ENCODE assay signal across 8 mouse cellular contexts in genomic region chr5:45858368-45858767, GRCm38 (mm10). TPM values are rescaled to one million over a fixed set of nuclear protein-coding genes. Genes with fewer than 3 reads are reported as not detected.
DNase-seq lines count a peak whose midpoint lies in the region; ATAC-seq and TF ChIP-seq lines count a peak whose summit lies in the region.

No protein-coding gene starts in this region.

- H3K9ac ChIP-seq in heart, embryonic 12.5 days: no peak overlapping the region
- H3K9ac ChIP-seq in ES-Bruce4 (ENCODE audit: low read depth, poor library complexity, severe bottlenecking): peak overlapping the region; percentile 89
- no peak overlapping the region for H3K9ac ChIP-seq in hindbrain, embryonic 11.5 days (ENCODE audit: low read depth, low read length)
- no peak overlapping the region; the same call in 1 of the 2 replicates for H3K9ac ChIP-seq in liver, postnatal 0 days (replicated peaks)

- peak overlapping the region; percentile 98 for H3K4me3 ChIP-seq in heart, embryonic 12.5 days
- H3K4me3 ChIP-seq in ES-Bruce4 (ENCODE audit: low read depth, low read length): no peak overlapping the region
- H3K4me3 ChIP-seq in hindbrain, embryonic 11.5 days (ENCODE audit: low read depth, low read length): no peak overlapping the region
- peak overlapping the region; percentile 81 for H3K4me3 ChIP-seq in liver, postnatal 0 days (ENCODE audit: low read depth, low read length)

- no peaks in the 10 kb centered on the region for H3K27me3 ChIP-seq in heart, embryonic 12.5 days (replicated peaks)
- no peaks in the 10 kb centered on the region; the same call in 1 of the 2 replicates for H3K27me3 ChIP-seq in ES-Bruce4 (ENCODE audit: control insufficient read depth, insufficient read depth, low read length, poor library complexity, severe bottlenecking)
- H3K27me3 ChIP-seq in hindbrain, embryonic 11.5 days (ENCODE audit: control insufficient read depth, insufficient read depth, low read length): no peaks in the 10 kb centered on the region
- no peaks in the 10 kb centered on the region for H3K27me3 ChIP-seq in liver, postnatal 0 days (ENCODE audit: insufficient read depth, low read length)

- ATAC-seq in heart, embryonic 12.5 days (ENCODE audit: insufficient number of reproducible peaks, low FRiP score): no peak
- ATAC-seq in hindbrain, embryonic 11.5 days (ENCODE audit: low FRiP score): no peak
- no peak for ATAC-seq in liver, postnatal 0 days
- no peak for ATAC-seq in megakaryocyte progenitor cell, adult 5-6 weeks (replicated peaks; ENCODE audit: poor library complexity)
- no peak for ATAC-seq in erythroid progenitor cell, adult 5-6 weeks (replicated peaks; ENCODE audit: low FRiP score, poor library complexity, severe bottlenecking)

- no peak for TF ChIP-seq EP300 in ES-Bruce4 (IDR thresholded peaks at IDR 0.05; ENCODE audit: insufficient read depth, low read depth, low read length)
- no peak for TF ChIP-seq EP300 in liver, postnatal 0 days (IDR thresholded peaks at IDR 0.05; ENCODE audit: low read depth)

- peak overlapping the region; percentile 92 for H3K4me2 ChIP-seq in heart, embryonic 12.5 days
- H3K4me2 ChIP-seq in hindbrain, embryonic 11.5 days (replicated peaks; ENCODE audit: low read depth, low read length): peak overlapping the region; percentile 52; the same call in 1 of the 2 replicates
- peak overlapping the region; percentile 90 for H3K4me2 ChIP-seq in liver, postnatal 0 days (ENCODE audit: low read depth, low read length)

- H3K4me1 ChIP-seq in heart, embryonic 12.5 days (replicated peaks): 0 out of 2 replicates have a peak, but pooled peaks cover 5% of the 10 kb centered on the region
- no peaks in the 10 kb centered on the region for H3K4me1 ChIP-seq in ES-Bruce4 (ENCODE audit: control insufficient read depth, insufficient read depth, low read length)
- peaks cover 3% of the 10 kb centered on the region; the same call in 1 of the 2 replicates for H3K4me1 ChIP-seq in hindbrain, embryonic 11.5 days (replicated peaks; ENCODE audit: control insufficient read depth, insufficient read depth, low read length)
- peaks cover 7% of the 10 kb centered on the region for H3K4me1 ChIP-seq in liver, postnatal 0 days (ENCODE audit: insufficient read depth)

- no peak for TF ChIP-seq CTCF in ES-Bruce4 (IDR thresholded peaks at IDR 0.05; ENCODE audit: low read depth, low read length)
- TF ChIP-seq CTCF in liver, postnatal 0 days (IDR thresholded peaks at IDR 0.05; ENCODE audit: low read depth): no peak

- H3K36me3 ChIP-seq in heart, embryonic 12.5 days: no peaks in the 10 kb centered on the region
- H3K36me3 ChIP-seq in ES-Bruce4 (ENCODE audit: control insufficient read depth, insufficient read depth, low read length, poor library complexity, severe bottlenecking): no peaks in the 10 kb centered on the region
- no peaks in the 10 kb centered on the region for H3K36me3 ChIP-seq in hindbrain, embryonic 11.5 days (ENCODE audit: control insufficient read depth, insufficient read depth, low read length)
- no peaks in the 10 kb centered on the region for H3K36me3 ChIP-seq in liver, postnatal 0 days (replicated peaks; ENCODE audit: insufficient read depth, low read length)

- TF ChIP-seq POLR2A in ES-Bruce4 (IDR thresholded peaks at IDR 0.05; ENCODE audit: insufficient read depth, low read length): no peak

- no peaks in the 10 kb centered on the region for H3K9me3 ChIP-seq in heart, embryonic 12.5 days (replicated peaks)
- no peaks in the 10 kb centered on the region for H3K9me3 ChIP-seq in ES-Bruce4 (replicated peaks; ENCODE audit: control insufficient read depth, insufficient read depth, low read length, poor library complexity, severe bottlenecking)
- no peaks in the 10 kb centered on the region for H3K9me3 ChIP-seq in hindbrain, embryonic 11.5 days (ENCODE audit: control insufficient read depth, low read length)
- H3K9me3 ChIP-seq in liver, postnatal 0 days (ENCODE audit: low read length): no peaks in the 10 kb centered on the region

- 79% methylated on average over 2 of the region's 2 CpGs for WGBS in heart, embryonic 12.5 days
- 69% methylated on average over 2 of the region's 2 CpGs for WGBS in hindbrain, embryonic 11.5 days
- WGBS in liver, postnatal 0 days (ENCODE audit: insufficient replicate concordance): 84% methylated on average over 2 of the region's 2 CpGs

- no peak for DNase-seq in heart, adult 11 months
- no peak for DNase-seq in hindbrain, embryonic 11.5 days (ENCODE audit: low spot score)
- no peak for DNase-seq in liver, postnatal 0 days
- no peak for DNase-seq in right cerebral cortex, postnatal 25 days

- H3K27ac ChIP-seq in heart, embryonic 12.5 days (ENCODE audit: poor library complexity, severe bottlenecking): no peak overlapping the region
- no peak overlapping the region for H3K27ac ChIP-seq in ES-Bruce4 (ENCODE audit: insufficient read depth, low read length)
- H3K27ac ChIP-seq in hindbrain, embryonic 11.5 days (ENCODE audit: low read depth, low read length): no peak overlapping the region
- no peak overlapping the region for H3K27ac ChIP-seq in liver, postnatal 0 days (ENCODE audit: low read depth)

RNA-seq across cellular contexts. Expression of gene Lcorl, which starts 1.0 kb away (rescaled TPM):
- polyA plus RNA-seq in heart, embryonic 12.5 days (2016; fragmentation: Nextera tagmentation; extraction: Ambion mirVana): 23.7 and 25.1 TPM in 2 replicates
- polyA plus RNA-seq in ES-Bruce4 (2011; ENCODE audit: insufficient read depth, insufficient read length, low read depth, missing spikeins): 25.1 and 29.8 TPM in 2 replicates
- 42.3 and 45.0 TPM in 2 replicates for polyA plus RNA-seq in hindbrain, embryonic 11.5 days (2014; fragmentation: Nextera tagmentation; extraction: Ambion mirVana)
- 5.5 and 8.5 TPM in 2 replicates for polyA plus RNA-seq in liver, postnatal 0 days (2015; fragmentation: Nextera tagmentation; extraction: Ambion mirVana)
- total RNA-seq in megakaryocyte progenitor cell, adult 5-6 weeks (2015): 38.7 and 39.0 TPM in 2 replicates
- total RNA-seq in megakaryocyte progenitor cell, adult 5-6 weeks (2017): 33.4 and 34.2 TPM in 2 replicates
- 18.4 and 36.9 TPM in 2 replicates for total RNA-seq in erythroid progenitor cell, adult 5-6 weeks (2015; ENCODE audit: low replicate concordance)
- total RNA-seq in erythroid progenitor cell, adult 5-6 weeks (2017; ENCODE audit: low replicate concordance): 21.1 and 29.5 TPM in 2 replicates

Comparison
In these comparisons a context has a peak if more than half of its experiments do, and no peak if none do; other contexts are left out.
1. H3K4me3 ChIP-seq: peak in heart, embryonic 12.5 days (single experiment) and liver, postnatal 0 days (single experiment); none in ES-Bruce4 (single experiment) and hindbrain, embryonic 11.5 days (single experiment).
2. Peak in every context shown above with its lines, with median percentiles within 50 percentile points of each other: H3K4me2 ChIP-seq.